Mouse (Mus musculus) myocyte (in vitro differentiated cells): Measurements from ENCODE around the gene Tnfrsf9. TPM values are rescaled to one million over a fixed set of nuclear protein-coding genes. Genes with fewer than 3 reads are reported as not detected.

Experiments
- H3K27me3 ChIP-seq: one replicate; pipeline ENCODE4 v1.6.1; 2011; ENCODE audit not compliant: control insufficient read depth, insufficient read depth, insufficient read length
- H3K36me3 ChIP-seq: one replicate; pipeline ENCODE4 v1.6.1; 2011; ENCODE audit not compliant: control insufficient read depth, insufficient read depth
- H3K4me2 ChIP-seq: one replicate; pipeline ENCODE4 v1.6.1; 2011; ENCODE audit warnings: low read depth, control low read depth
- H3K4me3 ChIP-seq: one replicate; pipeline ENCODE4 v1.5.1; 2011; ENCODE audit warnings: mild to moderate bottlenecking, control low read depth, moderate library complexity
- H3K79me2 ChIP-seq: one replicate; pipeline ENCODE4 v1.6.1; 2011; ENCODE audit not compliant: control insufficient read depth, insufficient read depth
- H3ac ChIP-seq: one replicate; pipeline ENCODE4 v1.6.1; 2011; ENCODE audit not compliant: control insufficient read depth, insufficient read length
- CEBPB ChIP-seq: IDR thresholded peaks from 2 replicates; pipeline ENCODE4 v1.6.1; 2011; ENCODE audit warnings: mild to moderate bottlenecking, moderate library complexity; ENCODE audit not compliant: poor library complexity, insufficient read depth, severe bottlenecking
- E2F4 ChIP-seq: IDR thresholded peaks from one replicate; pipeline ENCODE4 v1.6.1; 2011; ENCODE audit warnings: mild to moderate bottlenecking, control low read depth, moderate library complexity; ENCODE audit not compliant: insufficient read depth
- MAX ChIP-seq: IDR thresholded peaks from one replicate; pipeline ENCODE4 v1.6.1; 2011; ENCODE audit warnings: low read depth, mild to moderate bottlenecking, control low read depth
- MYOD1 ChIP-seq, 3 experiments: IDR thresholded peaks; one replicate each; pipeline ENCODE4 v1.6.1; 2011; ENCODE audit warnings: control low read depth in 2 of 3, low read depth in 2 of 3, mild to moderate bottlenecking in 2 of 3, moderate library complexity in 1 of 3; ENCODE audit not compliant: insufficient read length in 2 of 3, control insufficient read depth in 1 of 3
- MYOG ChIP-seq, 3 experiments: IDR thresholded peaks; one replicate each; pipeline ENCODE4 v1.6.1; 2011; ENCODE audit warnings: control low read depth in 2 of 3, low read depth in 2 of 3, mild to moderate bottlenecking in 2 of 3; ENCODE audit not compliant: insufficient read length in 2 of 3, control insufficient read depth in 1 of 3, insufficient read depth in 1 of 3
- POLR2A ChIP-seq: IDR thresholded peaks from one replicate; pipeline ENCODE4 v1.6.1; 2011; ENCODE audit warnings: low read depth, mild to moderate bottlenecking, control low read depth, moderate library complexity; ENCODE audit not compliant: insufficient read length
- POLR2AphosphoS2 ChIP-seq: IDR thresholded peaks from one replicate; pipeline ENCODE4 v1.6.1; 2011; ENCODE audit warnings: low read depth, control low read depth; ENCODE audit not compliant: insufficient read length
- REST ChIP-seq: IDR thresholded peaks from one replicate; pipeline ENCODE4 v1.6.1; 2011; ENCODE audit warnings: mild to moderate bottlenecking, control low read depth, moderate library complexity; ENCODE audit not compliant: insufficient read depth, insufficient read length
- SRF ChIP-seq: IDR thresholded peaks from one replicate; pipeline ENCODE4 v1.6.1; 2011; ENCODE audit warnings: low read depth; ENCODE audit not compliant: control insufficient read depth, insufficient read length
- TCF12 ChIP-seq: IDR thresholded peaks from one replicate; pipeline ENCODE4 v1.6.1; 2011; ENCODE audit warnings: mild to moderate bottlenecking, control low read depth; ENCODE audit not compliant: poor library complexity, insufficient read depth, severe bottlenecking
- TCF3 ChIP-seq: IDR thresholded peaks from one replicate; pipeline ENCODE4 v1.6.1; 2011; ENCODE audit warnings: low read depth, control low read depth; ENCODE audit not compliant: insufficient read length
- USF1 ChIP-seq: IDR thresholded peaks from one replicate; pipeline ENCODE4 v1.6.1; 2011; ENCODE audit warnings: low read depth, mild to moderate bottlenecking, control low read depth, moderate library complexity
- polyA plus RNA-seq: library from polyadenylated mRNA; unstranded; fragments of >200 nt; fragmentation: generic; extraction: Trizol; gene quantifications from one replicate; pipeline ENCODE4 v1.2.1, GENCODE M21; 2012; ENCODE audit warnings: missing spikeins

Gene Tnfrsf9
- polyA plus RNA-seq, 1 experiment: 0.31 TPM

DNA sequence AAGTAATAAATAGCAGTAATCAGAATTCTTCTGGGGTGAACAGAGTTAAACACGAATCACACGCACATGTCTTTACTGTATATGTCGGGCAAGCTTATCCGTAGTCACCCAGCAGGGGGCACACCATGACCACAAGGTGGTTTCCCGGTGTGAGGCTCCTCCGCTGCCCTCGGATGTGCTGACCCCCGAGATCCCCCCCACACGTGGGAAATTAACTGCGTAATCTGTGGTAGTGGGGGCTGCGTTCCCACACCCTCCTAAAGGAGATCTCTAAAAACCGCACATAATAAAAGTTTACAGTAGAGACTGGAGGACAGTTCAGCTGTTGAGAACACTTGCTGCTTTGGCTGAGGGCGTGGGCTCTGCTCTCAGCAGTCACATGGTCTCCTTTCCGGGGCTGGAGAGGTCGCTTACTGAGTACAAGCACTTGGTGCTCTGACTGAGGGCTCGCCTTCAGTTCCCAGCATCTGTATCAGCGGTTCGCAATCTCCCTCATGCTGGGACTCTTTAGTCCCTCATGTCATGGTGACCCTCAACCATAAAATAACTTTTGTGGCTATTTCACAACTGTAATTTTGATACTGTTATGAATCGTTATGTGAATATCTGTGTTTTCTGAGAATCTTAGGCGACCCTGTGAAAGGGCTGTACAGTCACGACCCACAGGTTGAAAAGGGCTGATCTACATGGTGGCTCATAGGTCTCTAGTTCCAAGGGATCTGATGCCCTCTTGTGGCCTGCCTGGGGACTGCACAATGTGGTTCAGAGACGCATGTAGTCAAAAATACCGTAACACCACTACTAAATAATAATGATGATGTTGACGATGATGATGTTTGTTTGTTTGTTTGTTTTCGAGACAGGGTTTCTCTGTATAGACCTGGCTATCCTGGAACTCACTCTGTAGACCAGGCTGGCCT is 50.5 kb downstream of the Tnfrsf9 start:
- H3K4me2 ChIP-seq: peak overlapping the region; percentile 81
- H3K27me3 ChIP-seq: no peaks in the 10 kb centered on the region
- H3K79me2 ChIP-seq: no peaks in the 10 kb centered on the region
- H3ac ChIP-seq: no peak overlapping the region
- TF ChIP-seq POLR2AphosphoS2 (no peak), POLR2A (no peak), MAX (no peak), MYOD1 (IDR thresholded peaks at IDR 0.05; ENCODE audit: control insufficient read depth in 1 of 3, insufficient read length in 2 of 3, low read depth in 2 of 3) (peak in 1 of 3 experiments; percentile 44), REST (no peak), MYOG (IDR thresholded peaks at IDR 0.05; ENCODE audit: control insufficient read depth in 1 of 3, insufficient read depth in 1 of 3, insufficient read length in 2 of 3, low read depth in 2 of 3) (peak in 1 of 3 experiments; percentile 44), E2F4 (no peak), CEBPB (no peak), SRF (no peak), USF1 (peak; percentile 68)
- H3K4me3 ChIP-seq: peak overlapping the region; percentile 4
- no peaks in the 10 kb centered on the region for H3K36me3 ChIP-seq

DNA sequence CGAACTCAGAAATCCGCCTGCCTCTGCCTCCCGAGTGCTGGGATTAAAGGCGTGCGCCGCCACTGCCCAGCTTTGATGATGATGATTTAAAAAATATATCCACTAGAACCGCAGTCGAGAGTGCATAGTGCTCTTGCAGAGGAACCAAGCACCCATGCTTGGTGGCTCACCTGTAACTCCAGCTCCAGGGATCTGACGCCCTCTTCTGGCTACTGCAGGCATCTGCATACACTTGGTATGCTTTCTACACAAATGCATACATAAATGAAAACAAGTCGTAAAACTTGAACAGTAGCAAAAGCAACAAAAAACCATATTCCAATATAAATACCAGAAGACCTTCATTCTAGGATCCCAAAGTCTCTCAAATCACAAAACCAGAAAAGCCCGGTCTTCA is 51.2 kb downstream of the Tnfrsf9 start:
- Histone ChIP-seq H3K27me3 (no peaks in the 10 kb centered on the region), H3K36me3 (no peaks in the 10 kb centered on the region), H3K79me2 (no peaks in the 10 kb centered on the region), H3K4me3 (peak overlapping the region; percentile 4), H3K4me2 (no peak overlapping the region), H3ac (no peak overlapping the region)
- TF ChIP-seq SRF: no peak
- TF ChIP-seq E2F4: no peak
- TF ChIP-seq CEBPB: no peak
- TF ChIP-seq USF1: no peak
- TF ChIP-seq POLR2AphosphoS2: no peak

DNA sequence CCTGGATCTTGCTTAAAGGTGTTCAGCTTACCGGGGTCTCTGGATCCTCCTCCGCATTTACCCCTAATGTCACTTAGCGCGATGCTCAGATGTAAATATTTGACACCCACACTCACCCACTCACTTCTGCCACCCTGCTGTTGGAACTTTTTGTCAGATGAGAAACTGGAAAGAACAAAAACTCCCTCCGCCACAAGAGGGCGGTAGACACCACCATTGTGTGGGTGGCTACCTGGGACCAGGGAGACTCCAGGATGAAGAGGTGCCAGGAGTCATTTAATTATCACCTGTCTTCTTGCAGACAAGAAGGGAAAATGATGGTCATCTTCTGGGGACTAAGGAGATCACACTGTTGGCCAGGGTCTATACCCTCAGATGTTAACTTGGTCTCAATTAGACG is 52.2 kb downstream of the Tnfrsf9 start:
- Histone ChIP-seq H3K36me3 (no peaks in the 10 kb centered on the region), H3K4me2 (no peak overlapping the region)
- TF ChIP-seq SRF (no peak), E2F4 (no peak), MYOD1 (IDR thresholded peaks at IDR 0.05; ENCODE audit: control insufficient read depth in 1 of 3, insufficient read length in 2 of 3, low read depth in 2 of 3) (no peak), REST (no peak), TCF12 (no peak), USF1 (no peak), TCF3 (no peak), MYOG (IDR thresholded peaks at IDR 0.05; ENCODE audit: control insufficient read depth in 1 of 3, insufficient read depth in 1 of 3, insufficient read length in 2 of 3, low read depth in 2 of 3) (no peak), CEBPB (no peak), MAX (no peak), POLR2AphosphoS2 (no peak), POLR2A (no peak)

GRCm38 (mm10) chr4:150968956-150969355 is 54.6 kb downstream of the Tnfrsf9 start:
- Histone ChIP-seq H3K79me2 (no peaks in the 10 kb centered on the region), H3K4me3 (no peak overlapping the region), H3K4me2 (no peak overlapping the region), H3ac (no peak overlapping the region), H3K27me3 (no peaks in the 10 kb centered on the region), H3K36me3 (no peaks in the 10 kb centered on the region)
- TF ChIP-seq MYOG (IDR thresholded peaks at IDR 0.05; ENCODE audit: control insufficient read depth in 1 of 3, insufficient read depth in 1 of 3, insufficient read length in 2 of 3, low read depth in 2 of 3) (no peak), REST (no peak), MYOD1 (IDR thresholded peaks at IDR 0.05; ENCODE audit: control insufficient read depth in 1 of 3, insufficient read length in 2 of 3, low read depth in 2 of 3) (no peak), SRF (no peak), MAX (no peak), POLR2A (no peak), TCF3 (no peak), USF1 (no peak), TCF12 (no peak), E2F4 (no peak), POLR2AphosphoS2 (no peak), CEBPB (no peak)

More for the DNA sequence above, 52.2 kb downstream of the Tnfrsf9 start:
- no peaks in the 10 kb centered on the region for H3K27me3 ChIP-seq
- H3ac ChIP-seq: no peak overlapping the region
- H3K79me2 ChIP-seq: no peaks in the 10 kb centered on the region
- H3K4me3 ChIP-seq: no peak overlapping the region
